Mouse (Mus musculus) midbrain, embryonic 15.5 days (tissue): Measurements from ENCODE around the gene Phf21a. TPM values are rescaled to one million over a fixed set of nuclear protein-coding genes. Genes with fewer than 3 reads are reported as not detected.
A peak's percentile ranks its signal among the peaks of the same experiment; 100 is the strongest.

Source experiments
- ATAC-seq: fragments of 200-750 bp; cut with Nextera tagmentation; replicated peaks from 2 replicates; pipeline ENCODE4 v1.8.0; 2017; ENCODE audit warnings: moderate TSS enrichment
- H3K27ac ChIP-seq: fragments of 300-500 bp; sonication (generic); 2 replicates; pipeline ENCODE4 v1.5.1; 2015; ENCODE audit warnings: mild to moderate bottlenecking, inconsistent platforms
- H3K27me3 ChIP-seq: fragments of 300-500 bp; sonication (generic); replicated peaks from 2 replicates; pipeline ENCODE4 v1.6.1; 2015; ENCODE audit warnings: inconsistent platforms
- H3K36me3 ChIP-seq: fragments of 300-500 bp; sonication (generic); replicated peaks from 2 replicates; pipeline ENCODE4 v1.6.1; 2015; ENCODE audit warnings: inconsistent platforms
- H3K4me1 ChIP-seq: fragments of 300-500 bp; sonication (generic); 2 replicates; pipeline ENCODE4 v1.6.1; 2015; ENCODE audit warnings: inconsistent platforms
- H3K4me2 ChIP-seq: fragments of 300-500 bp; sonication (generic); 2 replicates; pipeline ENCODE4 v1.6.1; 2015; ENCODE audit warnings: inconsistent platforms, mild to moderate bottlenecking, moderate library complexity
- H3K4me3 ChIP-seq: fragments of 300-500 bp; sonication (generic); 2 replicates; pipeline ENCODE4 v1.5.1; 2015; ENCODE audit warnings: mild to moderate bottlenecking, inconsistent platforms
- H3K9ac ChIP-seq: fragments of 300-500 bp; sonication (generic); 2 replicates; pipeline ENCODE4 v1.6.1; 2015; ENCODE audit warnings: mild to moderate bottlenecking, inconsistent platforms
- H3K9me3 ChIP-seq: fragments of 300-500 bp; sonication (generic); 2 replicates; pipeline ENCODE4 v1.6.1; 2016; ENCODE audit warnings: inconsistent platforms
- WGBS: fragments of 180-500 bp; shearing (Covaris S2); methylation state at CpG from one replicate; pipeline ENCODE4 v1.1.7; 2015; ENCODE audit warnings: mixed read lengths; 5-methylcytosine and 5-hydroxymethylcytosine counted together
- polyA plus RNA-seq: library from polyadenylated mRNA; unstranded; fragments of >200 nt; fragmentation: Nextera tagmentation; extraction: Ambion mirVana; gene quantifications from 2 replicates; pipeline ENCODE4 v1.2.1, GENCODE M21; 2015

Phf21a gene
- polyA plus RNA-seq, 1 experiment from 2014 or later: 40.4 TPM

DNA sequence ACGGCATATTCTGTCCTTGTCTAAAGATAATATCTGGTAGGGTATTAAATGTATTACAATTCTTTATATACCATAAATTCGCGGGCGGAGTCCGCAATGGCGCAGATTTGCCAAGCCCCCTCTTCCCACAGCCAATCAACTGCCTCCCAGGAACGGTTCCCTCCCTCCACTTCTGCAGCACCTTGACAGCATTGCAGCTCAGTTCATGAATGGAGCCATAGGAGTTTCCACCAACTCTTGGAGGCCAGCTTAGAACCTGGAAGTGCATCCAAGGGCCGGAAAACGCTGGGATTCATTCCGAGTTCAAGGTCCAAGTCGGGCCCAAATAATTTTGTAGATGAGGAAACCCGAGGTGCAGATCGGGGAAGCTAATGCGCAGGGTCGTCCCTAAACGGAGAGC lies 281.6 kb downstream of the Phf21a start, which contains the start of the genes Pex16 and Large2:
TSS of gene Pex16 (plus strand) at position 163 of the 400 bp plus-strand sequence.
TSS of gene Large2 (minus strand) at position 356 of the 400 bp plus-strand sequence.
- Histone ChIP-seq H3K4me1 (peaks cover 53% of the 10 kb centered on the region), H3K27me3 (peaks cover 20% of the 10 kb centered on the region), H3K27ac (peak within 1 kb of the TSS; percentile 85), H3K36me3 (peaks cover 9% of the 10 kb centered on the region; the same call in 1 of the 2 replicates), H3K9ac (peak within 1 kb of the TSS; percentile 65), H3K9me3 (no peaks in the 10 kb centered on the region), H3K4me2 (peak within 1 kb of the TSS; percentile 84), H3K4me3 (peak within 1 kb of the TSS; percentile 85)
- WGBS: 6% methylated on average over 16 of the region's 16 CpGs
- peak; percentile 53 for ATAC-seq

- Histone ChIP-seq H3K4me3 (peak overlapping the region; percentile 85), H3K4me1 (peaks cover 52% of the 10 kb centered on the region), H3K9ac (peak overlapping the region; percentile 65), H3K27me3 (peaks cover 13% of the 10 kb centered on the region), H3K4me2 (peak overlapping the region; percentile 84), H3K36me3 (peaks cover 9% of the 10 kb centered on the region; the same call in 1 of the 2 replicates), H3K9me3 (no peaks in the 10 kb centered on the region), H3K27ac (peak overlapping the region; percentile 85)
- under 1% methylated on average over 29 of the region's 29 CpGs for WGBS
- ATAC-seq: peak; percentile 94
Measured at GRCm38 (mm10) chr2:92375099-92375623, 282.2 kb downstream of the Phf21a start.

GRCm38 (mm10) chr2:92375788-92376187 lies 282.9 kb downstream of the Phf21a start:
- 11% methylated on average over 10 of the region's 10 CpGs for WGBS
- Histone ChIP-seq H3K9ac (peak overlapping the region; percentile 65), H3K4me2 (peak overlapping the region; percentile 84), H3K9me3 (no peaks in the 10 kb centered on the region), H3K27ac (peak overlapping the region; percentile 85), H3K4me1 (peaks cover 46% of the 10 kb centered on the region), H3K4me3 (peak overlapping the region; percentile 85), H3K27me3 (peaks cover 7% of the 10 kb centered on the region), H3K36me3 (peaks cover 9% of the 10 kb centered on the region; the same call in 1 of the 2 replicates)
- ATAC-seq: peak; percentile 2; the same call in 1 of the 2 replicates

DNA sequence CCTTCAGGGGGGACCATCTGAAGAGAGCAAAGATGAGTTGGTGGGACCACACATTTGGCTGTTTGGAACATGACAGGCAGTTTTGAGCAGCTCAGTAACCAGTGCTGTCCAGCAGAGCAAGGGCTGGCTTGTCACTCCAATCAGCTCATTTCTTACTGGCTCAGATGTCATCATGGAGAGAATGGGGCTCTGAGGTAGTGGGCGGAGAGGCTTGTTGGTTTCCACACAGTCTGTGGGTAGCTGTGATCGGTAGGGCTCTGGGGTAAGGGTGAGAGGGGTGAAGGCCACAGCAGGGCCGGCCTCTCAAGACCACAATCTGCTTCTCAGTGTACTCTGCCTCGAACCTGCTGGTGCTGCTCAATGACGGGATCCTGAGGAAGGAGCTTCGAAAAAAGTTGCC lies 283.4 kb downstream of the Phf21a start:
- H3K9ac ChIP-seq: peak overlapping the region; percentile 65; the same call in 1 of the 2 replicates
- peak overlapping the region; percentile 85 for H3K4me3 ChIP-seq
- peak overlapping the region; percentile 84 for H3K4me2 ChIP-seq
- peaks cover 13% of the 10 kb centered on the region; the same call in 1 of the 2 replicates for H3K36me3 ChIP-seq
- H3K4me1 ChIP-seq: peaks cover 41% of the 10 kb centered on the region
- peaks cover 2% of the 10 kb centered on the region; the same call in 1 of the 2 replicates for H3K27me3 ChIP-seq
- no peaks in the 10 kb centered on the region for H3K9me3 ChIP-seq
- no peak for ATAC-seq
- 85% methylated on average over 6 of the region's 6 CpGs for WGBS
- no peak overlapping the region for H3K27ac ChIP-seq

DNA sequence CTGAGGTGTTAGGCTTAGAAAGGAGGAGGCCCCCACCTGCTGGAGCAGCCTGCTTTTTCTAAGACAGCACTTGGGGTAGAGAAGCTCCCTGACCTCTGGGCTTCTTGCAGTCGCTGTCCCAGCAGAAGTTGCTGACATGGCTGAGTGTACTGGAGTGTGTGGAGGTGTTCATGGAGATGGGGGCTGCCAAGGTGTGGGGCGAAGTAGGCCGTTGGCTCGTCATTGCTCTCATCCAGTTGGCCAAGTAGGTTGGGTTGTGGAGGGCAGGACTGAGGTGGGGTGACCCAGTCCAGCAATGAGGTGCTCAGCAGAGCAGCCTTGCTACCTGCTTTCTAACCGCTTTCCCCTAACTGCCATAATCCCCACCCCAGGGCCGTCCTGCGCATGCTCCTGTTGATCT lies 284.4 kb downstream of the Phf21a start:
- Histone ChIP-seq H3K27ac (no peak overlapping the region), H3K27me3 (no peaks in the 10 kb centered on the region), H3K4me2 (no peak overlapping the region), H3K36me3 (peaks cover 22% of the 10 kb centered on the region; the same call in 1 of the 2 replicates), H3K4me1 (peaks cover 31% of the 10 kb centered on the region), H3K4me3 (no peak overlapping the region), H3K9me3 (no peaks in the 10 kb centered on the region), H3K9ac (no peak overlapping the region)
- 94% methylated on average over 7 of the region's 7 CpGs for WGBS
- ATAC-seq: no peak

- 82% methylated on average over 17 of the region's 17 CpGs for WGBS
- Histone ChIP-seq H3K27ac (no peak overlapping the region), H3K9me3 (no peaks in the 10 kb centered on the region), H3K36me3 (peaks cover 42% of the 10 kb centered on the region), H3K27me3 (no peaks in the 10 kb centered on the region), H3K9ac (no peak overlapping the region), H3K4me1 (peaks cover 11% of the 10 kb centered on the region), H3K4me3 (no peak overlapping the region), H3K4me2 (no peak overlapping the region)
- ATAC-seq: no peak
Measured at GRCm38 (mm10) chr2:92379783-92380494, 287.0 kb downstream of the Phf21a start.

- no peak overlapping the region for H3K27ac ChIP-seq
- no peaks in the 10 kb centered on the region for H3K27me3 ChIP-seq
- H3K9me3 ChIP-seq: no peaks in the 10 kb centered on the region
- peaks cover 48% of the 10 kb centered on the region for H3K36me3 ChIP-seq
- WGBS: 76% methylated on average over 6 of the region's 6 CpGs
- no peak for ATAC-seq
- no peak overlapping the region for H3K9ac ChIP-seq
- H3K4me1 ChIP-seq: peaks cover 10% of the 10 kb centered on the region
- H3K4me3 ChIP-seq: no peak overlapping the region
- H3K4me2 ChIP-seq: no peak overlapping the region
Measured at GRCm38 (mm10) chr2:92380495-92381050, 287.7 kb downstream of the Phf21a start.

- H3K27ac ChIP-seq: no peak overlapping the region
- no peaks in the 10 kb centered on the region for H3K27me3 ChIP-seq
- no peaks in the 10 kb centered on the region for H3K9me3 ChIP-seq
- peaks cover 4% of the 10 kb centered on the region for H3K4me1 ChIP-seq
- H3K9ac ChIP-seq: no peak overlapping the region
- no peak overlapping the region for H3K4me3 ChIP-seq
- WGBS: 88% methylated on average over 5 of the region's 5 CpGs
- H3K36me3 ChIP-seq: peaks cover 54% of the 10 kb centered on the region
- no peak overlapping the region for H3K4me2 ChIP-seq
- no peak for ATAC-seq
Measured at GRCm38 (mm10) chr2:92381161-92381560, 288.2 kb downstream of the Phf21a start.

GRCm38 (mm10) chr2:92381901-92382588 lies 289.1 kb downstream of the Phf21a start, which contains the start of gene 1700029I15Rik:
Gene 1700029I15Rik, plus strand, starts transcription at chr2:92382538.
- no peak within 1 kb of the TSS for H3K4me2 ChIP-seq
- H3K27ac ChIP-seq: no peak within 1 kb of the TSS
- peaks cover 2% of the 10 kb centered on the region; the same call in 1 of the 2 replicates for H3K4me1 ChIP-seq
- no peak for ATAC-seq
- H3K36me3 ChIP-seq: peaks cover 62% of the 10 kb centered on the region
- H3K27me3 ChIP-seq: no peaks in the 10 kb centered on the region
- 83% methylated on average over 5 of the region's 5 CpGs for WGBS
- no peaks in the 10 kb centered on the region for H3K9me3 ChIP-seq
- no peak within 1 kb of the TSS for H3K9ac ChIP-seq
- no peak within 1 kb of the TSS for H3K4me3 ChIP-seq

DNA sequence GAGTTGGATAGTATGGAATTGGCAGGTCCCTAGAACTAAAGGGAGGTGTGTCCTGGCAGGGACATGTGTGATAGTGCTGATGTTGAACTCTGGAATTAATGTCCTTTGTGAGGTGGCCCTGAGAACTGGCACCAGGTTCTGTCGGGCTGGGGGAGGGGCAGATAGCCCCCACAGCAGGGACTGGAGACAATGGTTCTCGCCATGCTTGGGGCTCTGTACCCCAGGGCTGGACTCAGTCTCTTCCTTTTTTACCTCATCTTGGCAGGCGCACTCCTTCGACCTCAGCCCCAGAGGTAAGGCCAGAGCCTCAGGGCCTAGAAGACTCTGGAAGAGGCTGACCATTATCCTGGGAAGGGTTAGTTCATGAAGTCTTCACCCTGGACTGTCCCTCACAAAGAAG lies 289.8 kb downstream of the Phf21a start:
- no peak overlapping the region for H3K4me2 ChIP-seq
- ATAC-seq: no peak
- no peaks in the 10 kb centered on the region for H3K9me3 ChIP-seq
- H3K4me3 ChIP-seq: no peak overlapping the region
- H3K27ac ChIP-seq: no peak overlapping the region
- no peaks in the 10 kb centered on the region for H3K27me3 ChIP-seq
- WGBS: 82% methylated on average over 4 of the region's 4 CpGs
- H3K4me1 ChIP-seq: peaks cover 9% of the 10 kb centered on the region
- no peak overlapping the region for H3K9ac ChIP-seq
- H3K36me3 ChIP-seq: peaks cover 63% of the 10 kb centered on the region

DNA sequence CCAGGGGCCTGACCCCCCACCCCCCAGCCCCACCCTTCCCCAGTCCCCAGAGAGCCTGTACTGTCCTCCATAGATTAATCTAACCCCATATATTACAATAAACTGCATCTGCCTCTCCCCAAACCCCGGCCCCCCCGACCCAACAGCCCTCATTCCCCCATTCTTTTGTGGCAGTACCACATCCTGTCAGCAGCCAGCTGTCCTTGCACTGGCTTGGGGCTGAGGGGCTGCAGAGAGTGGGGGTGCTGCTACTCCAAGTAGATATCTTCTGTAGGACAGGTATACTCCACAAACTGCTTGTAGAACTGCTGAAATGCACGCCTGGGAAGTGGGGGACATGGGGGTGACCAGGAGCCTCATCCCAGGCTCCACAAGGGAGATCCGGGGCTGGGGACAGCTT lies 291.2 kb downstream of the Phf21a start:
- peaks cover 19% of the 10 kb centered on the region for H3K4me1 ChIP-seq
- no peaks in the 10 kb centered on the region for H3K27me3 ChIP-seq
- H3K4me2 ChIP-seq: no peak overlapping the region
- H3K9me3 ChIP-seq: no peaks in the 10 kb centered on the region
- H3K4me3 ChIP-seq: no peak overlapping the region
- no peak for ATAC-seq
- H3K27ac ChIP-seq: no peak overlapping the region
- WGBS: 81% methylated on average over 4 of the region's 4 CpGs
- H3K36me3 ChIP-seq: peaks cover 57% of the 10 kb centered on the region
- no peak overlapping the region for H3K9ac ChIP-seq
